ENCODE assay signal across 8 mouse cellular contexts in genomic region chr1:178406765-178407645, GRCm38 (mm10). TPM values are rescaled to one million over a fixed set of nuclear protein-coding genes. Genes with fewer than 3 reads are reported as not detected.
DNase-seq lines count a peak whose midpoint lies in the region; ATAC-seq lines count a peak whose summit lies in the region.

No protein-coding gene starts in this region.

- no peaks in the 10 kb centered on the region for H3K36me3 ChIP-seq in hindbrain, embryonic 12.5 days
- H3K36me3 ChIP-seq in lung, embryonic 16.5 days (ENCODE audit: control insufficient read depth, insufficient read depth, low read length): no peaks in the 10 kb centered on the region

- ATAC-seq in hindbrain, embryonic 12.5 days (ENCODE audit: low FRiP score): 0 out of 2 replicates have a peak, but pooled peaks have one; percentile 12
- peak; percentile 19; the same call in 1 of the 2 replicates for ATAC-seq in lung, embryonic 16.5 days (ENCODE audit: low read depth)
- ATAC-seq in megakaryocyte-erythroid progenitor cell, adult 5-6 weeks (replicated peaks; ENCODE audit: low FRiP score, low TSS enrichment, poor library complexity, severe bottlenecking): no peak

- H3K27ac ChIP-seq in hindbrain, embryonic 12.5 days: peak overlapping the region; percentile 100
- H3K27ac ChIP-seq in lung, embryonic 16.5 days (ENCODE audit: low read length): peak overlapping the region; percentile 100

- H3K4me3 ChIP-seq in hindbrain, embryonic 12.5 days: peak overlapping the region; percentile 67
- peak overlapping the region; percentile 70 for H3K4me3 ChIP-seq in lung, embryonic 16.5 days (ENCODE audit: low read length)

- intact Hi-C loops in left cerebral cortex, postnatal 4 days (cut with DNase I): loop anchor here (2.0 to 5.0 kb wide), 2 partner anchors 70 to 85 kb away; partner anchors contain the start of gene Hnrnpu

- WGBS in hindbrain, embryonic 12.5 days: 64% methylated on average over 12 of the region's 12 CpGs
- WGBS in lung, embryonic 16.5 days: 59% methylated on average over 12 of the region's 12 CpGs

- H3K27me3 ChIP-seq in hindbrain, embryonic 12.5 days: no peaks in the 10 kb centered on the region
- no peaks in the 10 kb centered on the region for H3K27me3 ChIP-seq in lung, embryonic 16.5 days (ENCODE audit: control insufficient read depth, insufficient read depth, low read depth, low read length)

- H3K4me1 ChIP-seq in hindbrain, embryonic 12.5 days: no peaks in the 10 kb centered on the region
- H3K4me1 ChIP-seq in lung, embryonic 16.5 days (replicated peaks; ENCODE audit: control insufficient read depth, insufficient read depth, low read length): no peaks in the 10 kb centered on the region

- peak overlapping the region; percentile 58 for H3K4me2 ChIP-seq in hindbrain, embryonic 12.5 days (replicated peaks)
- peak overlapping the region; percentile 65 for H3K4me2 ChIP-seq in lung, embryonic 16.5 days (ENCODE audit: low read depth, low read length)

- H3K9ac ChIP-seq in hindbrain, embryonic 12.5 days: peak overlapping the region; percentile 89
- H3K9ac ChIP-seq in lung, embryonic 16.5 days (ENCODE audit: low read length): peak overlapping the region; percentile 82

- peak; percentile 18 for DNase-seq in kidney, adult 18-20 months
- no peak for DNase-seq in kidney, postnatal 25 days
- DNase-seq in cerebellum, adult 9-10 months: peak; percentile 61
- no peak for DNase-seq in urinary bladder, postnatal 25 days (ENCODE audit: low spot score)
- no peak for DNase-seq in left cerebral cortex, postnatal 4 days

- no peaks in the 10 kb centered on the region for H3K9me3 ChIP-seq in hindbrain, embryonic 12.5 days (replicated peaks)
- H3K9me3 ChIP-seq in lung, embryonic 16.5 days (ENCODE audit: control insufficient read depth, low read length): no peaks in the 10 kb centered on the region

RNA-seq across cellular contexts. Expression of gene Efcab2, which starts 1.1 kb away (rescaled TPM):
- polyA plus RNA-seq in hindbrain, embryonic 12.5 days (2016; fragmentation: Nextera tagmentation; extraction: Ambion mirVana): 8.7 and 10.1 TPM in 2 replicates
- 6.0 and 6.5 TPM in 2 replicates for polyA plus RNA-seq in lung, embryonic 16.5 days (2015; fragmentation: Nextera tagmentation; extraction: Ambion mirVana)
- total RNA-seq in left cerebral cortex, postnatal 4 days (2021): 1 to 10 TPM; 6.2 to 8.3 TPM
- total RNA-seq in megakaryocyte-erythroid progenitor cell, adult 5-6 weeks (2014; fragmentation: Nextera tagmentation): 1.8 and 1.9 TPM in 2 replicates
- total RNA-seq in megakaryocyte-erythroid progenitor cell, adult 5-6 weeks (2017): 4.4 and 6.3 TPM in 2 replicates

Comparison
In these comparisons a context has a peak if more than half of its experiments do, and no peak if none do; other contexts are left out.
1. DNase-seq: peak in kidney, adult 18-20 months (single experiment) and cerebellum, adult 9-10 months (single experiment); none in kidney, postnatal 25 days (0 of 2), urinary bladder, postnatal 25 days (single experiment) and left cerebral cortex, postnatal 4 days (single experiment).